Mouse (Mus musculus): ENCODE results near the gene Tssc4.

- no peak for TF ChIP-seq POLR2A (IDR thresholded peaks at IDR 0.05; ENCODE audit: insufficient read depth, low read depth, low read length)
- no peak for TF ChIP-seq EP300 (IDR thresholded peaks at IDR 0.05; ENCODE audit: insufficient read depth, low read depth, low read length)
These were observed 26.5 kb downstream of the Tssc4 start for GRCm38 (mm10) chr7:143095554-143095907.

Data from heart, adult 2 months (tissue).